Mouse (Mus musculus): ENCODE measurements at regions not wholly inside any gene's neighbourhood (a gene's known extent, or its start where the extent isn't known, plus 50 kb on each side); places are given as distances from the start of the nearest gene placed in this dataset.
"Not testable (repeated sequence)": the region's sequence is repeated elsewhere in the genome, so short reads cannot be mapped to it uniquely, and the experiment has no call there.

DNA sequence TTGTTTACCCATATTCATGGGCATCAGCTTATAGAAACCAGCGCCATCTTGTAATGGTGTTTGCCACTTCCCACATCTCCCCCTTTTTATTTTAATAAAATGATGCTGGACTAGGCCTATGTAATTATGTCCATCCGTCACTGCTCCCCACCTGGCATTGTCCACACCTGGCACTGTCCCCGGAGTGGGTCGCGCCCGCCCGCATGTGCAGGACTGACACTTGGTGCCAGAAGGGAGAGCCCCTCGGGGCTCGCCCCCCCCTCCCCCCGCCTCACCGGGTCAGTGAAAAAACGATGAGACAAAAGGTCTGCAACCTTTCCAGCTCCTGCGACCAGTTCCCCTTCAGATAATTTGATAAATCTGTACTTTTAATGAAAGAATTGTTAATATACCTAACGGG lies 450.8 kb upstream of the Epha6 start:
- DNase-seq = not testable (repeated sequence)

DNA sequence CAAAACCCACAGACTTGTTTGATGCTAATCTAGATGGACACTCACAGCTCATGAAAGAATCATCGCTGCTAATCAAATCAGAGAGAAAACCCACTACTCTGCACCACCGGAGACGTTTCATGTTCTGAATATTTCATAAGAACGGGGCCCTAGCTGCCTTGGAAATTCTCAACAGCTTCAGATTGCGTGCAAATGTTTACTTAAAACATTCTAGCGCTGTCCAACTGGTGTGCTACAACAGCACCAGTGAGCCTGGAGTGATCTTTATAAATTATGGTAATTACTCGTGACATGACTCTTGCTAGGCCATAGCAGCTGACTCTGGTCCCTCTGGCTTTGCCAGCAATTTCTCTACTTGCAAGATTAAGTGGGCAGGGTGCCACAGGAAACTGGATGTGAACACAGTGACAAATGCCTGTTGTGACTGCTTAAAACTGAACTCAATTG lies 435.8 kb upstream of the Epha6 start:
- DNase-seq = peak; percentile 35
